Mouse (Mus musculus) midbrain, embryonic 10.5 days (tissue): Measurements from ENCODE around the gene Isca1. TPM values are rescaled to one million over a fixed set of nuclear protein-coding genes. Genes with fewer than 3 reads are reported as not detected.

Experiments
- DNase-seq: peaks from one replicate; pipeline ENCODE4 v3.0.0-alpha.2; 2017; ENCODE audit warnings: low spot score
- H3K27ac ChIP-seq: fragments of 300-500 bp; sonication (generic); replicated peaks from 2 replicates; pipeline ENCODE4 v1.5.1; 2016; ENCODE audit warnings: mild to moderate bottlenecking
- H3K27me3 ChIP-seq: fragments of 300-500 bp; sonication (generic); 2 replicates; pipeline ENCODE4 v1.6.1; 2016; ENCODE audit warnings: low read depth, mild to moderate bottlenecking; ENCODE audit not compliant: poor library complexity, severe bottlenecking
- H3K36me3 ChIP-seq: fragments of 300-500 bp; sonication (generic); 2 replicates; pipeline ENCODE4 v1.6.1; 2016; ENCODE audit warnings: mild to moderate bottlenecking, moderate library complexity
- H3K4me1 ChIP-seq: fragments of 300-500 bp; sonication (generic); 2 replicates; pipeline ENCODE4 v1.6.1; 2016
- H3K4me3 ChIP-seq: fragments of 300-500 bp; sonication (generic); 2 replicates; pipeline ENCODE4 v1.5.1; 2016; ENCODE audit warnings: mild to moderate bottlenecking, moderate library complexity
- H3K9me3 ChIP-seq: fragments of 300-500 bp; sonication (generic); replicated peaks from 2 replicates; pipeline ENCODE4 v1.6.1; 2016; ENCODE audit warnings: mild to moderate bottlenecking
- WGBS: fragments of 180-500 bp; shearing (Covaris S2); methylation state at CpG from one replicate; pipeline ENCODE4 v1.1.7; 2016; 5-methylcytosine and 5-hydroxymethylcytosine counted together
- polyA plus RNA-seq: library from polyadenylated mRNA; unstranded; fragments of >200 nt; fragmentation: Nextera tagmentation; extraction: Ambion mirVana; gene quantifications from 2 replicates; pipeline ENCODE4 v1.2.1, GENCODE M21; 2016

The Isca1 gene
- polyA plus RNA-seq, 1 experiment from 2014 or later = 103 TPM

GRCm38 (mm10) chr13:59775168-59775567 is 5.6 kb upstream of the Isca1 start:
- Histone ChIP-seq H3K36me3 (peaks cover 88% of the 10 kb centered on the region), H3K4me3 (no peak overlapping the region), H3K27me3 (no peaks in the 10 kb centered on the region), H3K4me1 (peaks cover 12% of the 10 kb centered on the region), H3K9me3 (no peaks in the 10 kb centered on the region), H3K27ac (no peak overlapping the region)
- 93% methylated on average over 3 of the region's 3 CpGs for WGBS
- DNase-seq = no peak

- Histone ChIP-seq H3K27me3 (no peaks in the 10 kb centered on the region), H3K27ac (peak overlapping the region; percentile 95), H3K4me1 (peaks cover 39% of the 10 kb centered on the region), H3K36me3 (peaks cover 55% of the 10 kb centered on the region), H3K9me3 (no peaks in the 10 kb centered on the region), H3K4me3 (peak overlapping the region; percentile 84; the same call in 1 of the 2 replicates)
- 81% methylated on average over 9 of the region's 9 CpGs for WGBS
- DNase-seq = no peak
Measured at GRCm38 (mm10) chr13:59771257-59771656, 1.6 kb upstream of the Isca1 start.

- Histone ChIP-seq H3K9me3 (no peaks in the 10 kb centered on the region), H3K27ac (peak overlapping the region; percentile 95), H3K4me1 (peaks cover 43% of the 10 kb centered on the region), H3K27me3 (no peaks in the 10 kb centered on the region), H3K4me3 (peak overlapping the region; percentile 84), H3K36me3 (peaks cover 51% of the 10 kb centered on the region)
- no peak for DNase-seq
- WGBS = 76% methylated on average over 9 of the region's 9 CpGs
Measured at GRCm38 (mm10) chr13:59770847-59771246, 1.2 kb upstream of the Isca1 start.

- Histone ChIP-seq H3K4me3 (peak overlapping the region; percentile 84), H3K27me3 (no peaks in the 10 kb centered on the region), H3K4me1 (peaks cover 47% of the 10 kb centered on the region), H3K27ac (peak overlapping the region; percentile 95), H3K9me3 (no peaks in the 10 kb centered on the region), H3K36me3 (peaks cover 44% of the 10 kb centered on the region)
- 1% methylated on average over 28 of the region's 28 CpGs for WGBS
- DNase-seq = peak; percentile 90
Measured at GRCm38 (mm10) chr13:59770164-59770562, 553 bp upstream of the Isca1 start.

GRCm38 (mm10) chr13:59768531-59768930 is 1.1 kb downstream of the Isca1 start:
- Histone ChIP-seq H3K27me3 (no peaks in the 10 kb centered on the region), H3K4me3 (peak overlapping the region; percentile 84), H3K4me1 (peaks cover 47% of the 10 kb centered on the region), H3K36me3 (peaks cover 37% of the 10 kb centered on the region), H3K27ac (peak overlapping the region; percentile 35; the same call in 1 of the 2 replicates), H3K9me3 (no peaks in the 10 kb centered on the region)
- no peak for DNase-seq
- 48% methylated on average over 13 of the region's 13 CpGs for WGBS

- Histone ChIP-seq H3K9me3 (no peaks in the 10 kb centered on the region), H3K4me3 (no peak overlapping the region), H3K36me3 (peaks cover 37% of the 10 kb centered on the region), H3K27me3 (no peaks in the 10 kb centered on the region), H3K4me1 (peaks cover 47% of the 10 kb centered on the region), H3K27ac (no peak overlapping the region)
- no peak for DNase-seq
- WGBS = 88% methylated on average over 11 of the region's 11 CpGs
Measured at GRCm38 (mm10) chr13:59766786-59767515, 2.7 kb downstream of the Isca1 start.

GRCm38 (mm10) chr13:59762791-59763190 is 6.8 kb downstream of the Isca1 start:
- Histone ChIP-seq H3K27me3 (no peaks in the 10 kb centered on the region), H3K27ac (no peak overlapping the region), H3K36me3 (peaks cover 70% of the 10 kb centered on the region), H3K9me3 (no peaks in the 10 kb centered on the region), H3K4me1 (peaks cover 24% of the 10 kb centered on the region), H3K4me3 (no peak overlapping the region)
- no peak for DNase-seq
- 95% methylated on average over 7 of the region's 7 CpGs for WGBS

- H3K4me3 ChIP-seq = no peak overlapping the region
- H3K9me3 ChIP-seq = no peaks in the 10 kb centered on the region
- WGBS = 94% methylated on average over 7 of the region's 7 CpGs
- H3K4me1 ChIP-seq = no peaks in the 10 kb centered on the region
- no peak overlapping the region for H3K27ac ChIP-seq
- H3K36me3 ChIP-seq = peaks cover 81% of the 10 kb centered on the region
- no peaks in the 10 kb centered on the region for H3K27me3 ChIP-seq
- no peak for DNase-seq
Measured at GRCm38 (mm10) chr13:59756906-59757305, 12.7 kb downstream of the Isca1 start.

GRCm38 (mm10) chr13:59750310-59750709 is 19.3 kb downstream of the Isca1 start:
- DNase-seq = no peak
- Histone ChIP-seq H3K4me1 (no peaks in the 10 kb centered on the region), H3K27me3 (no peaks in the 10 kb centered on the region), H3K4me3 (no peak overlapping the region), H3K36me3 (peaks cover 21% of the 10 kb centered on the region), H3K27ac (no peak overlapping the region), H3K9me3 (no peaks in the 10 kb centered on the region)
- WGBS = 87% methylated on average over 12 of the region's 12 CpGs

GRCm38 (mm10) chr13:59746711-59747110 is 22.9 kb downstream of the Isca1 start, which contains the start of gene 1700014D04Rik:
Gene 1700014D04Rik, minus strand, starts transcription at chr13:59746752.
- Histone ChIP-seq H3K36me3 (no peaks in the 10 kb centered on the region), H3K4me3 (no peak within 1 kb of the TSS), H3K4me1 (no peaks in the 10 kb centered on the region), H3K9me3 (no peaks in the 10 kb centered on the region), H3K27ac (no peak within 1 kb of the TSS), H3K27me3 (no peaks in the 10 kb centered on the region)
- no peak for DNase-seq
- WGBS = 81% methylated on average over 9 of the region's 9 CpGs

- H3K36me3 ChIP-seq = no peaks in the 10 kb centered on the region
Measured at GRCm38 (mm10) chr13:59746164-59746563, 23.4 kb downstream of the Isca1 start.

GRCm38 (mm10) chr13:59745462-59745861 is 24.1 kb downstream of the Isca1 start:
- Histone ChIP-seq H3K4me1 (no peaks in the 10 kb centered on the region), H3K36me3 (no peaks in the 10 kb centered on the region), H3K9me3 (no peaks in the 10 kb centered on the region), H3K27ac (no peak overlapping the region), H3K4me3 (no peak overlapping the region), H3K27me3 (no peaks in the 10 kb centered on the region)
- no peak for DNase-seq
- 88% methylated on average over 6 of the region's 6 CpGs for WGBS

More at GRCm38 (mm10) chr13:59746164-59746563, 23.4 kb downstream of the Isca1 start:
- no peak for DNase-seq
- H3K9me3 ChIP-seq = no peaks in the 10 kb centered on the region
- no peak overlapping the region for H3K27ac ChIP-seq
- no peak overlapping the region for H3K4me3 ChIP-seq
- 70% methylated on average over 6 of the region's 6 CpGs for WGBS
- no peaks in the 10 kb centered on the region for H3K27me3 ChIP-seq
- no peaks in the 10 kb centered on the region for H3K4me1 ChIP-seq

GRCm38 (mm10) chr13:59741697-59742096 is 27.9 kb downstream of the Isca1 start:
- Histone ChIP-seq H3K36me3 (no peaks in the 10 kb centered on the region), H3K9me3 (no peaks in the 10 kb centered on the region), H3K27me3 (no peaks in the 10 kb centered on the region), H3K4me3 (no peak overlapping the region), H3K27ac (no peak overlapping the region), H3K4me1 (no peaks in the 10 kb centered on the region)
- WGBS = 88% methylated on average over 10 of the region's 10 CpGs
- no peak for DNase-seq
